Mouse (Mus musculus) erythroblast, embryonic 14.5 days (primary cell): ENCODE measurements around the gene Ltbp1.

Source experiments
- GATA1 ChIP-seq: IDR thresholded peaks from 2 replicates; pipeline ENCODE4 v1.6.1; 2012; ENCODE audit warnings: low read length, inconsistent platforms, mixed read lengths
- TAL1 ChIP-seq: IDR thresholded peaks from 3 replicates; pipeline ENCODE4 v1.6.1; 2012; ENCODE audit warnings: low read length, inconsistent platforms, mixed read lengths

DNA sequence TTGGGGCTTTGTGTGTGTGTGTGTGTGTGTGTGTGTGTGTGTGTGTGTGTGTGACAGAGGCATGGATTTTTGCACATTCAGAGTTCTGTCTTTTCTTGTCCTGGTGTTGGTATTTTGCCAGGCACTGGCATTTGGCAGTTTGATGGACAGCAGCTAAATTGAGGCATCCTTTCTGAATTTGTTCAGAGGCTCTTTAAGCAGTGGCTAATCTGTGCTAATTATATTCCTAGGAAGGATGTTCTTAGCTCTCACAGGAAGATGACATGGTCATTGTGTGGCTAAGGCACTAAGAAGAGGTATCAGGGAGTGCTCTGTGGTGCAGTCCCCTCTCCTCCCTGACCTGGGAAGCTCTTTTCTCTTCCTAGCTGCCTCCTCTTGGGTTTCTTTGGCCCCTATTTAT lies 77.1 kb downstream of the Ltbp1 start:
- TF ChIP-seq GATA1: no peak
- no peak for TF ChIP-seq TAL1
